Mouse (Mus musculus) C2C12 (cell line): ENCODE data around the gene Fbxw11. TPM values are rescaled to one million over a fixed set of nuclear protein-coding genes. Genes with fewer than 3 reads are reported as not detected.
A peak's percentile ranks its signal among the peaks of the same experiment; 100 is the strongest.

ENCODE experiments used
- H3K27me3 ChIP-seq: one replicate; pipeline ENCODE4 v1.6.1; 2011; ENCODE audit not compliant: control insufficient read depth, insufficient read depth, insufficient read length
- H3K36me3 ChIP-seq: one replicate; pipeline ENCODE4 v1.6.1; 2011; ENCODE audit not compliant: control insufficient read depth, insufficient read depth
- H3K4me3 ChIP-seq: one replicate; pipeline ENCODE4 v1.5.1; 2011; ENCODE audit warnings: mild to moderate bottlenecking, control low read depth; ENCODE audit not compliant: poor library complexity, insufficient read depth, severe bottlenecking
- H3K79me2 ChIP-seq: one replicate; pipeline ENCODE4 v1.6.1; 2011; ENCODE audit not compliant: control insufficient read depth, insufficient read depth
- H3K79me3 ChIP-seq: one replicate; pipeline ENCODE4 v1.6.1; 2011; ENCODE audit warnings: low read depth, control low read depth
- H3ac ChIP-seq: one replicate; pipeline ENCODE3; 2011; ENCODE audit warnings: low read depth; ENCODE audit not compliant: control insufficient read depth, insufficient read length
- CEBPB ChIP-seq: IDR thresholded peaks from one replicate; pipeline ENCODE4 v1.6.1; 2011; ENCODE audit warnings: low read depth, mild to moderate bottlenecking, control low read depth, moderate library complexity
- CTCF ChIP-seq: IDR thresholded peaks from one replicate; pipeline ENCODE4 v1.5.1; 2011; ENCODE audit not compliant: control insufficient read depth, insufficient read depth, insufficient read length
- FOSL1 ChIP-seq: IDR thresholded peaks from one replicate; pipeline ENCODE4 v1.8.0; 2011; ENCODE audit warnings: mild to moderate bottlenecking, low read length; ENCODE audit not compliant: poor library complexity, insufficient read depth, severe bottlenecking
- MAX ChIP-seq: IDR thresholded peaks from one replicate; pipeline ENCODE4 v1.6.1; 2011; ENCODE audit warnings: mild to moderate bottlenecking, control low read depth
- MYOD1 ChIP-seq: IDR thresholded peaks from one replicate; pipeline ENCODE4 v1.6.1; 2011; ENCODE audit warnings: low read depth; ENCODE audit not compliant: control insufficient read depth, insufficient read length
- MYOG ChIP-seq: IDR thresholded peaks from one replicate; pipeline ENCODE4 v1.6.1; 2011; ENCODE audit not compliant: control insufficient read depth, insufficient read length; ENCODE audit errors: extremely low read depth
- USF1 ChIP-seq: IDR thresholded peaks from one replicate; pipeline ENCODE4 v1.6.1; 2011; ENCODE audit warnings: low read depth, mild to moderate bottlenecking, control low read depth, moderate library complexity
- polyA plus RNA-seq: library from polyadenylated mRNA; unstranded; fragments of >200 nt; fragmentation: generic; extraction: Trizol; gene quantifications from one replicate; pipeline ENCODE4 v1.2.1, GENCODE M21; 2012; ENCODE audit warnings: missing spikeins

The Fbxw11 gene
- polyA plus RNA-seq, 1 experiment = 38.8 TPM

GRCm38 (mm10) chr11:32762773-32763172, 120.2 kb downstream of the Fbxw11 start:
- no peaks in the 10 kb centered on the region for H3K79me3 ChIP-seq
- H3K79me2 ChIP-seq = no peaks in the 10 kb centered on the region
- no peaks in the 10 kb centered on the region for H3K36me3 ChIP-seq
- H3K27me3 ChIP-seq = no peaks in the 10 kb centered on the region
- TF ChIP-seq CTCF = no peak
- peak; percentile 15 for TF ChIP-seq MYOD1
- H3K4me3 ChIP-seq = no peak overlapping the region
- H3ac ChIP-seq = no peak overlapping the region

GRCm38 (mm10) chr11:32767496-32768230, 125.1 kb downstream of the Fbxw11 start:
- Histone ChIP-seq H3K79me3 (no peaks in the 10 kb centered on the region), H3ac (peak overlapping the region; percentile 36), H3K4me3 (no peak overlapping the region), H3K36me3 (no peaks in the 10 kb centered on the region), H3K27me3 (peaks cover 9% of the 10 kb centered on the region), H3K79me2 (no peaks in the 10 kb centered on the region)
- TF ChIP-seq USF1 (no peak), MYOD1 (no peak), MAX (peak; percentile 50), CEBPB (no peak), CTCF (no peak)

GRCm38 (mm10) chr11:32768642-32769343, 126.3 kb downstream of the Fbxw11 start:
- H3ac ChIP-seq = no peak overlapping the region
- no peak for TF ChIP-seq CEBPB
- no peak for TF ChIP-seq USF1

DNA sequence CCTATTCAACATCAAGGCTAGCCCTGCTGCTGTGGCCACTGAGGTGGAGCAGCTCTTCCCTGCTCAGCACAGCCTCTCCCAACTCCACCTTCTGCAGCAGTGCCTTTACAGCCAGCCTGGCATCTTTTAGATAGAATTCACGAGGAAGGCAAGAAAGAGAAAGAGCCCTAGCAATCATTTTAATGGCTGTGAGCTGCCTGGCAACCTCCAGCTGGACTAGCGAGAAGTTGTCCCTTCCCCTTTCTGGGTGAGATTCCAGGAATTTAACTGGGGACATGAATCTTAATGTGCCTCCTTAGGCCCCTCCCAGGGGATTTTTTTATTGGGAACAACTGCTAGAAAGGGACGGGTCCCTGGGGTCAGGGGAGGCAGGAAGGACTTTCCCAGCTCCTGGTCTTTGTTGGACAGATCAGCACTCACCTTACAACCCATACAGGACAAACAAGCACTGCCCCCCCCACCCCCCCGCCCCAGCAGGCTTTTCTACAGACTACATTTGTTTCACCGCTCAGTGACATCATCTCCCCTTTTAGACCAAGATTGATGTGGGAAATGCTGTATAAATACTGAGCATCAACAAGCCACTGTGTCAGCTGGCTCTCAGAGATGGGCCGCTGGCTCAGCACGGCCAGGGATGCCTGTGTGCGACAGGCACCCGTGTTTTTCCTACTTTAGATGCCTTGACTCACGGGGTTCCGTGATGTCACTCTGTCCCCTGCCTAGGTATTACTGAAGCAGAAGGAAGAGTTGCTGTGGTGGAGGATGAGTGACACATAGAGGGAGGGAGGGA, 138.4 kb downstream of the Fbxw11 start:
- TF ChIP-seq MYOG = no peak
- no peak for TF ChIP-seq MAX
- TF ChIP-seq MYOD1 = no peak
- no peak for TF ChIP-seq FOSL1
- TF ChIP-seq CTCF = no peak
- TF ChIP-seq CEBPB = no peak
- no peak for TF ChIP-seq USF1

More at GRCm38 (mm10) chr11:32768642-32769343, 126.3 kb downstream of the Fbxw11 start:
- H3K79me2 ChIP-seq = no peaks in the 10 kb centered on the region
- H3K79me3 ChIP-seq = no peaks in the 10 kb centered on the region
- H3K4me3 ChIP-seq = no peak overlapping the region
- H3K27me3 ChIP-seq = peaks cover 9% of the 10 kb centered on the region
- H3K36me3 ChIP-seq = no peaks in the 10 kb centered on the region

DNA sequence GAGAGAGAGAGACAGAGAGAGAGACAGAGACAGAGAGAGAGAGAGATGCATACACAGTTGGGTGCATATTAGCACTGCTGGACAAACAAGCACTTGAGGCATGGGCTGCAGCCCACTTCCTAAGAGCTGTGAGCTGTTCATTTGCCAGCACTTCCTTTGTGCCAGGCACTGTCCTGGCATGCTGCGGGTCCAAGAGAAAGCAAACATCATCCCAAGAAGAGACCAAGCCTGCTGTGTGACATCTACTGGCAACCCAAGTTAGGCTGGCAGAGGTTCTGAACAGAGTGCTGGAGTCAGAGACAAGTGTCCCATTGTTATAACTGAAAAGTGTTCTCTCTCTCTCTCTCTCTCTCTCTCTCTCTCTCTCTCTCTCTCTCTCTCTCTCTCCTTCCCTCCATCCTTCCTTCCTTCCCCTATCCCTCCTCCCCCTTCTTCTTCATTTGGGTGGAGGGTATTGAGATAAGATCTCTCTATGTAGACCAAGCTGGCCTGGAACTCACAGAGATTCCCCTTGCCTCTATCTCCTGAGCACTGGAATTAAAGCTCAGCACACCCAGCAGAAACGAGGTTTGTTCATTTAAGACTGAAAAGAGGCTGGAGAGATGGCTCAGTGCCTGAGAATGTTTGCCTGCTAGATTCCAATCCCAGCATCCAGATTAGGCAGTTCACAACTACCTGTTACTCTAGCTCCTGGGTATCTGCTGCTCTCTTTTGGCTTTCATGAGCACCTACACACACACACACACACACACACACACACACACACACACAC, 139.3 kb downstream of the Fbxw11 start:
- TF ChIP-seq FOSL1 = no peak
- no peak for TF ChIP-seq CEBPB
- H3K36me3 ChIP-seq = no peaks in the 10 kb centered on the region
- H3K27me3 ChIP-seq = peaks cover 19% of the 10 kb centered on the region
- H3K79me3 ChIP-seq = no peaks in the 10 kb centered on the region
- H3ac ChIP-seq = no peak overlapping the region
- no peaks in the 10 kb centered on the region for H3K79me2 ChIP-seq
- no peak overlapping the region for H3K4me3 ChIP-seq

More for the DNA sequence above, 138.4 kb downstream of the Fbxw11 start:
- Histone ChIP-seq H3K27me3 (peaks cover 15% of the 10 kb centered on the region), H3K79me2 (no peaks in the 10 kb centered on the region), H3ac (no peak overlapping the region), H3K79me3 (no peaks in the 10 kb centered on the region), H3K4me3 (no peak overlapping the region), H3K36me3 (no peaks in the 10 kb centered on the region)

- H3K36me3 ChIP-seq = no peaks in the 10 kb centered on the region
- no peaks in the 10 kb centered on the region for H3K79me3 ChIP-seq
- H3K79me2 ChIP-seq = no peaks in the 10 kb centered on the region
- no peak overlapping the region for H3K4me3 ChIP-seq
- no peak overlapping the region for H3ac ChIP-seq
- TF ChIP-seq MYOD1 = no peak
- TF ChIP-seq MAX = no peak
- TF ChIP-seq CTCF = no peak
- TF ChIP-seq FOSL1 = no peak
- TF ChIP-seq MYOG = no peak
- no peak for TF ChIP-seq CEBPB
- no peak for TF ChIP-seq USF1
- H3K27me3 ChIP-seq = peaks cover 20% of the 10 kb centered on the region
Observed at GRCm38 (mm10) chr11:32782724-32783123, 140.2 kb downstream of the Fbxw11 start.
